Mouse (Mus musculus) C2C12 (cell line): ENCODE results near the gene Samd4.

Experiments used
- CTCF ChIP-seq: IDR thresholded peaks from one replicate; pipeline ENCODE4 v1.5.1; 2011; ENCODE audit not compliant: control insufficient read depth, insufficient read depth, insufficient read length
- MYOG ChIP-seq: IDR thresholded peaks from one replicate; pipeline ENCODE4 v1.6.1; 2011; ENCODE audit not compliant: control insufficient read depth, insufficient read length; ENCODE audit errors: extremely low read depth

- TF ChIP-seq CTCF (no peak), MYOG (no peak)
Measured at GRCm38 (mm10) chr14:47079911-47080310, 197.3 kb downstream of the Samd4 start.
